Mouse (Mus musculus): ENCODE measurements around the gene Ergic1.

DNA sequence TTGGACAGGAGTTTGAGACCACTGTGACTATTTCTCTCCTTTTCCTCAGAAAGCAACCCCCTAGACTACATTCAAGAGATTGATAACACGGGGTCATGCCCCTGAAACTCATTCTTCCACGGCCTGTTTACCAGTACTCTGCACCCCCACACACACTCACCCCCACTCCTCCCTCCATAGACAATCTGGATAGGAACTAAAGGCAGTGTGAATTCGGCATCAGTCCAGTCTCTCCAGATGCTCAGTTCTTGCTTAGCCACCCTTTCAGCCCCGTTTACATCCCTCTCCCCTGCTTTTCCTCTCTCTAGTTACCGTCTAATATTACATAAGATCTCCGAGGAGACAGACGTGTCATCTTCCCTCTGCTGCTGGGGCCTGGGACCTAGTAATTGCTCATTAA lies 132.9 kb downstream of the Ergic1 start:
- TF ChIP-seq POLR2A (IDR thresholded peaks at IDR 0.05; ENCODE audit: low read depth, low read length) (no peak), CTCF (IDR thresholded peaks at IDR 0.05; ENCODE audit: extremely low read depth, insufficient read depth, insufficient read length, insufficient replicate concordance) (no peak)
